Mouse (Mus musculus): ENCODE results near the gene Plppr5.

The Plppr5 gene

GRCm38 (mm10) chr3:117574529-117575252 lies at the start of gene Plppr5:
Gene Plppr5, plus strand, starts transcription at chr3:117574836.
- DNase-seq (ENCODE audit: low spot score in 2 of 2): no peak

- no peak for DNase-seq (ENCODE audit: low spot score in 2 of 2)
These were observed 24.7 kb upstream of the Plppr5 start for GRCm38 (mm10) chr3:117549899-117550298.

- no peak for DNase-seq (ENCODE audit: low spot score in 2 of 2)
These were observed 24.1 kb upstream of the Plppr5 start for GRCm38 (mm10) chr3:117550526-117550925.

GRCm38 (mm10) chr3:117556972-117557371 lies 17.7 kb upstream of the Plppr5 start:
- DNase-seq (ENCODE audit: low spot score in 2 of 2): no peak

- DNase-seq (ENCODE audit: low spot score in 2 of 2): no peak
These were observed 754 bp downstream of the Plppr5 start for GRCm38 (mm10) chr3:117575253-117575927.

DNA sequence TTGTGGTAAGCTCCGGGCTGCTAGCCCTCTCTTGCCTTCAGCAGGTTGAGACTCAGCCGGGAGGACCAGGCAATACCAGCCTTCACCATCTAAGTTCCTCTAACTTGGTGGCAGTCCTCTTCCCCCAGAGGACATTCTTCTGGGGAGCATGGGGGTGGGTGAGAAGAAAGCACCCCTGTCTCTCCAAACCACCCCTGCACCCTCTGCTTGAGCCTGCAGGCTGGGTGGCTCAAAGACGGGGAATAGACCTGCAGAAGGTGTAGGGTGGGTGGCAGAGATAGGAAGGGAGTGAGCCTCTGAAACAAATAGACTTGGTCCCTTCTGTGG lies 1.3 kb downstream of the Plppr5 start:
- no peak for DNase-seq (ENCODE audit: low spot score in 2 of 2)

DNA sequence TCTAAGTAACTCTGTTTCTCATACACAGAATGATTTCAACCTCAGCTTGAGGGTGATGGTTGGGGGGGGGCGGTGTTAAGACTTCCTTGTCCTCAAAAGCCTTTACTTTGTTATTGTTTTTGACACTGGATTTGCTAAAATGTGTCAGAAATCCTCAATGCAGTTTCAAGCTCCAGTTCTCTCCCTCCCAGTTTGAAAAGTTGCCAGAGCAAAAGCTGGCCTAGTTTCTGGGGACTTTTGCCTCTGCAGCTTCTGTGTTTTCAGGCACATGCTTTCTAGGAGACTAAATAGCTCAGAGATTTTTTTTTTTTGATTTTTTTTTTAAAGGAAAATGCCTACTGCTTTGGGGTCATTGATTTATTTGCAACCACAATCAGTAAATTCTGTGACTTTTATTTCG lies 2.7 kb downstream of the Plppr5 start:
- no peak for DNase-seq (ENCODE audit: low spot score in 2 of 2)

DNA sequence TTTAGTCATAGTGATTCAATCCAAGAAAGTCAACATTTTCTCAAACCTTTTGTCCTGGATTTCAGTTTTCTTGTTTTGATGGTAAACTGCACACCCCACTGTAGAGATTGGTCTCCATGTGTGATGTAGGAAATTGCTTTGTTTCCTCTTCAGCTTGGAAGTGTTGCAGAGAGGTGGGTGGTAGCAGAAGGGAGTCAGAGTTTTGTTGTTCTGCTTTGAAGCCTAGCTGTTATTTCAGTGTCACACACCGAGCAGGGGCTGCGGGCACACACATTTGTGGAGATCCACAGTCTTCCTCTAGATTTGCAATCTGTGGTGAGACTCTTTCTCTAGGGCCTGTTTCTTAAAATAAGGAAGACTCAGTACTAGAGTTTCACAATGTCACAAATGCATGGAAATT lies 8.0 kb downstream of the Plppr5 start:
- DNase-seq (ENCODE audit: low spot score in 2 of 2): no peak

- DNase-seq (ENCODE audit: low spot score in 2 of 2): no peak
These were observed 27.8 kb downstream of the Plppr5 start for GRCm38 (mm10) chr3:117602404-117602803.

GRCm38 (mm10) chr3:117603458-117603857 lies 28.8 kb downstream of the Plppr5 start:
- no peak for DNase-seq (ENCODE audit: low spot score in 2 of 2)

DNA sequence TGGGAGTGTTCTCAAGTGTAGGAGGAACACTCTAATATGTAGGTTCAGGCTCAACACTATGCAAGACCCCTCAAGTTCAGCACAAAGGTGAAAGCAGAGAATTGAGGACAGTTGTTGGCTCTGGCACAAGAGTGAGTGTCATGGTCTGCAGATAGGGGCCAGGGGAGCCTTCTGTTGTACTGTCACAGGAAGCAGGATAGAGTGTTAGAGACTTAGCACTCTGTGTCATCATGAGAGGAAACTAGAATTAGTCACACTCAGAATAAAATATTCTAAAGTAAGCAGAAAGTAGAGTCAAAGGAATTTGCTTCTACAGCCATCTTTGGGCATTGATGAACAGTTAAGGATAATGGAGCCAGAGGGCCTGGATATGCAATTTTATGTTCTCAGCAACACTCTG lies 31.7 kb downstream of the Plppr5 start:
- no peak for DNase-seq (ENCODE audit: low spot score in 2 of 2)

DNA sequence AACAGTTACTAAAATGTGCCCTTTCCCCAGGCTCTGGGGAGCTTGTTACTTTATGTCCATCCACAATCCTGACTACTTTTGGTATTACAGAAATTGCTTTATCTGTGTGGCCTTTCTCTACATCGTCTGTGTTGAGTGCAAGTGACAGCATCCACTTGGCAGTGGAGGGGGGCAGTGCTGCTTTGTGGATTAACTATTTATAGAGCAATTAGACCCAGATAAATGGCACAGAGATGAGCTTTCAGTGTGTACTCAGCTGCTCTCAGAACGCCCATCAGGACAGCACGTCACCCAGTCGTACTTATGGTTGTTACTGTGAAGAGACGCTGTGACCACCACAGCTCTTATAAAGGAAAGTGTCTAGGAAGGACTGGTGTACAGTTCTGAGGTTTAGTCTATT lies 36.8 kb downstream of the Plppr5 start:
- DNase-seq (ENCODE audit: low spot score in 2 of 2): no peak

GRCm38 (mm10) chr3:117614856-117615255 lies 40.2 kb downstream of the Plppr5 start:
- DNase-seq (ENCODE audit: low spot score in 2 of 2): no peak

DNA sequence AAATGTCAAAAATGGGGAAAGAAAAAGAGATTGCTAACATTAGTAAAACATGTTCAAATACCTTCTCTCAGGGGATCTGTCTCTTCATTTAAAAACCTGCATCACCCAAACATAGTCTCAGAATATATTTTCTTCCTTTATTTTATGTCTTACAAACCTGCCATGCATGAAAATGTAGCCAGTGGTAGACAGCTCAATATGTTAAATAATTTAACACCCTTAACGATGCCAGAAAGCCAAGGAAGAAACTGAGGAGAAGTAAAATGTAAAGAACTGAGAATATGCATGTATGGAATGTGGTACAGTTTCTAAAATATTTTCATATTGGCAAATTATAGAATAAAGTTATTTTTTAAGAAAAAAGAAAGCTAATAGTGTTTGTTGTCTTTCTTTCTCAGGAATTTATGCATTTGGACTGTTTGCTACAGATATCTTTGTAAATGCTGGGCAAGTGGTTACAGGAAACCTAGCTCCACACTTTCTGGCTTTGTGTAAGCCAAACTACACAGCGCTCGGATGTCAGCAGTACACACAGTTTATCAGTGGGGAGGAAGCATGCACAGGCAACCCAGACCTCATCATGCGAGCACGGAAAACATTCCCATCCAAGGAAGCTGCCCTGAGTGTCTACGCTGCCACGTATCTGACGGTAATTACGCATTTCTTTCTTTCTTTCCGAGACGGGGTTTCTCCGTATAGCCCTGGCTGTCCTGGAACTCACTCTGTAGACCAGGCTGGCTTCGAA lies 50.8 kb downstream of the Plppr5 start:
- no peak for DNase-seq (ENCODE audit: low spot score in 2 of 2)

- no peak for DNase-seq (ENCODE audit: low spot score in 2 of 2)
These were observed 54.2 kb downstream of the Plppr5 start for GRCm38 (mm10) chr3:117628799-117629198.

DNA sequence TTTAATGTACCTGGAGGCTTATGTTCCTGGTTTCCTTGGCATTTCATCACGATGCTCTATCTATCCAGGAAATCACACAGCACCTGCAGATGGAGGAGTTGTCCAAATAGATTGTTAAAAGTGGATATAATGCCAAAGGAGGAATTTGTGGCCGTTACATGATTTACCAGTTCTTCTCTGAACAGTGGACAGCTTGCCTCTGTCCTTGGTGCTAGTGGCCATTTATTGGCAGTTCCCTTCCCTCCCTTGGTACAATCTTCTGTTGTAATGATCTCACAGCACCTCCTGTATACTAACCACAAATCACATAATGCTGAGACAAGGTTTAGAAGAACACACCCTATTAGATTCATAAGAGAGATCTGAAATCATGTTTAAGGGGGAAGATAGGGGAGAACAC lies 55.7 kb downstream of the Plppr5 start:
- DNase-seq (ENCODE audit: low spot score in 2 of 2): no peak

- DNase-seq (ENCODE audit: low spot score in 2 of 2): no peak
These were observed 74.0 kb downstream of the Plppr5 start for GRCm38 (mm10) chr3:117648612-117649011.

DNA sequence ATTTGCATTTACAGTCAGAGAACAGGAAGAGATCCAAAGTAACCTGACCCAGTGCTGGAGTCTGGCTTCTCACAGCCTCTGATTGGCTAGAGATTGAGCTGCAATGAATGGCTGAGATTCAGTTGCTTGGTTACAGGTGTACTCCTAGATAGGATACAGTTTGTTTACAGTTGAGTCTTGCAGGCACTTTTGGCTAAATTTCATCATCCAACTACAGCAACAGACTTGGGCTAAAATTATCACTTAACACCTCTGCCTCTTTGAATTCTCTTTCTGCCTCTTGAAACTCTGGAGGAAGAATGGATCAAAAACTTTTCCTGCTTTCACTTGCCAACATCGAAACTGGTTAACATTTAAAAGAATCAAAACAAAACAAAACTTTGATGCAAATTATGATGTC lies 89.7 kb downstream of the Plppr5 start:
- DNase-seq (ENCODE audit: low spot score in 2 of 2): no peak

- DNase-seq (ENCODE audit: low spot score in 2 of 2): no peak
These were observed 104.6 kb downstream of the Plppr5 start for GRCm38 (mm10) chr3:117679189-117679588.

DNA sequence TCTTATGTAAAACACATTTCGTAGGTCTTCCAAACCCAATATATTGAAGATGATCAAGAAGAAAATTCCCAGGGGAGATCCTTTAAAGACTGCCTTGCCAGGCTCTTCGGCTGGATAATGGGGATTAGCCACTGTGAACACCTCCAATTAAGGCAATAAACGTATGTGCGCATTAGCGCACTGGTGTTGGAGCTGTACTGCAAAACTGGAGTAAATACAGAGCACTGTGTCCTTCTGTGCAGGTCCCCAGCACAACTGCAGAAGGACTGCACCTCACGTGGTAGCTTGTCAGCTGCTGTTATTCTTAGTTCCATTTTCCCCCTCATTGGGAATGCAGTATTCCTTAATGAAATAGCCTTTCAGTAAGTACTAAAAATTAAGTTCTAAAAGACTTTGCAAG lies 110.0 kb downstream of the Plppr5 start:
- DNase-seq (ENCODE audit: low spot score in 2 of 2): no peak

GRCm38 (mm10) chr3:117686036-117686435 lies 111.4 kb downstream of the Plppr5 start:
- DNase-seq (ENCODE audit: low spot score in 2 of 2): no peak

- DNase-seq (ENCODE audit: low spot score in 2 of 2): no peak
These were observed 112.0 kb downstream of the Plppr5 start for GRCm38 (mm10) chr3:117686648-117687047.

GRCm38 (mm10) chr3:117694736-117695135 lies 120.1 kb downstream of the Plppr5 start:
- DNase-seq (ENCODE audit: low spot score in 2 of 2): no peak

Data from spleen, postnatal 36 days (tissue).